Mouse (Mus musculus) embryonic fibroblast, embryonic 13.5 days (primary cell): Measurements from ENCODE around the gene Kcnj6.

Experiments
- CTCF ChIP-seq: IDR thresholded peaks from 2 replicates; pipeline ENCODE4 v1.5.1; 2011; ENCODE audit warnings: mild to moderate bottlenecking, control low read depth, low read length, moderate library complexity, borderline replicate concordance; ENCODE audit not compliant: insufficient read depth
- POLR2A ChIP-seq: IDR thresholded peaks from 2 replicates; pipeline ENCODE4 v1.6.1; 2011; ENCODE audit warnings: low read depth, mild to moderate bottlenecking, control low read depth, low read length, moderate library complexity

GRCm38 (mm10) chr16:94863475-94863874 is 134.0 kb downstream of the Kcnj6 start:
- TF ChIP-seq POLR2A (no peak), CTCF (no peak)
